Mouse (Mus musculus) T-helper 17 cell (primary cell): ENCODE data around the gene Cops9.

ENCODE experiments used
- in situ Hi-C, 2 experiments: fragments of 300-600 bp; cut with MboI, MseI; formaldehyde crosslinking; loops; 1 replicate in 1 of 2; 2 replicates in 1 of 2; pipeline ENCODE4 v1.15.1; 2025; ENCODE audit warnings: high pct_unique_total_duplicates in 2 of 2

Cops9 gene

DNA sequence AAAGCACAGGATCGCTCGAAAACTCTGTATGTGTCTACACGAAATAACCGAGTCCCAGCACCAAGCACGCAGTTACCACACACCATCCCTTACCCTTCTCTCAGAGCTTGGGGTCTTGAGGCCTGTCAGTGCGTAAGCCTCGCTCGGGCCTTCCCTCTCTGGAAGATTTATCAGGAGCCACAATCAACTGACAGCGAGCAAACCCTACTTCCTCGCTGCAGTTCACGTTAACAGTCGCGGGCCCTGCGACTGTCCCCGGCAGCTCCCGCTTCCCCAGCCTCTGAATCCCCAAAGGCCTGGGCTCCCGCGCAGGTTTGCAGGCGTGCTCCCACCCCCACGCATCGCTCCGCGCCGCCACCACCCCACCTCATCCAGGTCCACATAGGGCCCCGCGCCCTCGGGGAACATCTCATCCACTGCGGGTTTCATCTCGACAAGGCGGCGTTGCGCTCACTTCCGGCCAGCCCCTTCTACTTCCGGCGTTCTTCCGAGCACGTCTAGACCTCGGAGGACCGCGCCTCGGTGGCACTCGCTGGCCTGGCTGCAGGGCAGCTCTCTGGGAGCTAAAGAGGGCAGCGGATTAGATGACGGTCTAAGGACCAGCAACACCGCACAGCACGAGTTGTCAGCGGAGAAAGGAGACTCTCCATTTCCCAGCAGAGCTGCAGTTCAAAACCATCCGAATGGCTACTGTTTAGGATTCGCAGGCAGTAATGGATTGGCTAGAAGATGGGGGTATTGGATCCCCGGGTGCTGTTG lies at the start of gene Cops9:
Cops9 (minus strand) TSS at position 472 of the 759 bp plus-strand sequence.
- in situ Hi-C loops, result loop anchor here in 1 of 2 experiments (5.0 to 25.0 kb wide), 4 partner anchors 191 to 1229 kb away; partner anchors contain the start of genes Farp2, Gpc1 and Hes6

DNA sequence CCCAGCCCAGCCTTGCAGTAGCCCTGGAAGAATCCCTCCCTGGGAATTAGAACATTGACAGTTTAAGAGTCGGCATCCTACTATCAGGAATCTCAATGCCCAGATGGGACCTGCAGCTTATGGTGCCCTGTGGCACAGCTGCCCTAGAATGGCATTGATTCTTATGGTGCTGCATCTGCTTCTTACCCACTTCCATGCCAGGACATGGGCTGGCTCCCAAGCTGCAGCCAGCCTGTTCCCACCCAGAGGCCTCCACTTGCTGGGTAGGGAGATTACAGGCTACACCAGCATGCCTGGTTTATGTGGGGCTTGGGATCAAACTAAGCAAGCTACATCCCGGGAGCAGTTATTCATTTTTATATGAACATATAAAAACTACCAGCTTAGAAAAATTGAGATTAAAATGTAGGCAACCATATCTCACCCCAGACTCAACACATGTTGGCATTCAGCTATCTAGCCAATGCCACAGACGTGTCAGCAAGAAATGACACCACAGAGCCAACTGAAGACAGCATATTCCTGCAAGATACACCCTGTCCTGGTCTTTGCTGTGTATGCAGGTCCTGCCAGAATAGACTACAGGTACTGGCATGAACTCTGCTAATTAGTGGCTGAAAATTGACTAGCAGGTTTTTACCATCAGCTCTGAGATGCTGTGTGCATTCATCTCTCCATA lies 49.5 kb upstream of the Cops9 start:
- in situ Hi-C loops, result no loop called here

DNA sequence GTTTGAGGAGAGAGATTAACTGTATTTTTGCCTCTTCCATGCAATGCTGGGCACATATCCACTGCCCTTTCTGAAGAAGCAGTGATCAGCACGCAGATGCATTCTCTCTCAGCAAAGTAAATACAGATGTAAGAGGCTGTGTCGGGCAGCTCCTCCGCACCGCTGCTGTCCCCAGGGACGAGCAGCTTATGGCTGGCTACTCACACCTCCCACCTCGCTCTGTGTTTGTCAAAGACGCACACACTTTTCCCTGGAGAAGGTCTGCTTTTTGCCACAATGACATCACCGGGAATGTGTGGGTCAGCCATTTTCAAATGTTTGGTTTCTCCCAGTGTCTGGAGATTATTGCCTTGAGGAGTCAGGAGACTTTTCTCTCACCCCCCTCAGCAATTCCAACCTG lies 45.2 kb upstream of the Cops9 start:
- in situ Hi-C loops, result no loop called here

DNA sequence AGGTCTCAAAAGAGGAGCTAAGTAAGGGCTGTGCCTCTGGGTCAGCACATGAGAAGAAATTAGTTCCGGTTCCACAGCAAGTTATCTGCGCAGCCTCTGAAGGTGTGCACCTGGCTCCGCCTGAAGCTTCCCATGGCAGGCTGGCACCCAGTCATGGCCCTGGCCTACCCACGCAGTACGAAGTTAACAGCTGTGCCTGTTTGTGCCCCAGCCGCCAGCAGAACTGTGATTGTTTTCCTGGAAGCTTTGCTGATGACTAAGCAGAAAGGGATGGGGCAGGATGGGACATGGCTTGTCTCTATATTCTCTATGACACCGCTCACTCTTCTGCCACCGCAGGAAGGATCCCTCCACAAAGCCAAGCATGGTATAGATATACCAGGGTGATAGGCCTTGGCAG lies 41.4 kb upstream of the Cops9 start:
- in situ Hi-C loops, result no loop called here

DNA sequence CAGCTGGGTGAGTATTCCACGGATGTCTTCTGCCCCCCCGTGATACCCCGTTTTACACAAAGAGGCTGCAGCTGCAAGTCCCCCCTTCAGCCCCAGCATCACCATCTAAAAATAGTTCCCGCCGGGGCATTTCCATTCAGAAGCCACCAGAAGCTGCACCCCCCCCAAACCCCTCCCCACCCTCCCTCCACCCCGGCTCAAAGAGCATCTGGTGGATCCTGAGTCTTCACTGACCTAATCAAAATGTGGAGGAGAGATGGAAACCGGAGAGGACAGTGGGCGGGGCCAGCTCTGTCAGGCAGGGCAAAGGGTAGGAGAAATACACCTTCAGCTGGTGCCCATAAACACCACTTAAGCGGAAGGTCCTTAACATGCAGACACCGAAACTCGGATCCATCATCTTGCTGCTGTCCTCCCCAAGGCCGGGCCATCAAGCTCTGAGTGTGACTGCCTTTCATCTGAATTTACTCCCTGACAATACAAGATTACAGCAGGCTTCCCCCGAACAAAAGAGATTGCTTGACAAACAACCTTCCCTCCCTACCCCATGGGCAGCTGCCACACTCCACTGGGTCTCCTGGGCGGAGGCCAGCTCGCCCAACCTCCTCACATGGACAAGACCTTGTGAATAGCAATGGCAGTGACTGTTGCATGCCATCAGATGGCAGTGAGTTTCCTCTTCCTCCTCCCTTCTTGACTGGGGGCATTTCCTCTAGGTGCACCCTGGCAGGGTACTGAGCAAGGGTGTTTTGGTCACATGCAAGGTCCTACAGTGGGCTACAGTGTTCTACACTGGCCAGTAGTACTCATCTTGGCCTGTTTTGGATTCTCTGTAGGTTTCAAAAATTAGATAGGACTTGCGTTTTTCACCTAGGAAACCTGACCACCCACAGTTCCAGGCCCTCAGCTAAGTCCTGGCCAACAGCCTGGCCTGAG lies 39.2 kb upstream of the Cops9 start:
- in situ Hi-C loops, result no loop called here

DNA sequence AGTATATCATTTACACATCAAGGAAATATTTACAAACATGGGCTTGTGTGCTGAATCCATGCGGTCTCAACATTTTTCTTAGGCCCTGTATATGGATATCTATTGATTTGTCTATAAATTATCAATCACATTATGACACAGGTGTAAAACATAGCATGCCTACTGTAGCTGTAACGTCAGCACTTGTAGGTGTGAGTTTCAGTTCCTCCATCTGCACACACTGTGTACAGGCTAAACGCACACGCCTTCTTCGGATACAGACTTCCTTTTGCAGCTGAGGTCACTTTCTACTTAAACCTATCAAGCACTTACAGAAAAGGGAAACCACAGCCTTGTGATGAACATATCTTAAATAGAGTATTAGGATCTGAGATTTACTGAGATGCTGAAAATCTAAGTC lies 37.0 kb upstream of the Cops9 start:
- in situ Hi-C loops, result no loop called here

DNA sequence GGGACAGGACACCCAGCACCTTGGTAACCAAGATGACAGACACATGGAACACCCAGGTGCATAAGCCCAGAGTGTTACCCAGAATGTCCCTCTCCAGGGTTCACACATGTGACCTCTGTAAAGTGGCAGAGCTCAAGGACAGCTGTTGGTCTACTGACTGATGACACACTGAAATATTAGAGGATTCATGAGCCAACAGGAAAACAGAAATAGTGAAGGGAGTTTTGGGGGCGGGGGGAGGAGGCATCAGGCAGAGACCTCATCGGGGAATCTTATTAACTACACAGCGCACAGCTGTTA lies 34.8 kb upstream of the Cops9 start:
- in situ Hi-C loops, result no loop called here

DNA sequence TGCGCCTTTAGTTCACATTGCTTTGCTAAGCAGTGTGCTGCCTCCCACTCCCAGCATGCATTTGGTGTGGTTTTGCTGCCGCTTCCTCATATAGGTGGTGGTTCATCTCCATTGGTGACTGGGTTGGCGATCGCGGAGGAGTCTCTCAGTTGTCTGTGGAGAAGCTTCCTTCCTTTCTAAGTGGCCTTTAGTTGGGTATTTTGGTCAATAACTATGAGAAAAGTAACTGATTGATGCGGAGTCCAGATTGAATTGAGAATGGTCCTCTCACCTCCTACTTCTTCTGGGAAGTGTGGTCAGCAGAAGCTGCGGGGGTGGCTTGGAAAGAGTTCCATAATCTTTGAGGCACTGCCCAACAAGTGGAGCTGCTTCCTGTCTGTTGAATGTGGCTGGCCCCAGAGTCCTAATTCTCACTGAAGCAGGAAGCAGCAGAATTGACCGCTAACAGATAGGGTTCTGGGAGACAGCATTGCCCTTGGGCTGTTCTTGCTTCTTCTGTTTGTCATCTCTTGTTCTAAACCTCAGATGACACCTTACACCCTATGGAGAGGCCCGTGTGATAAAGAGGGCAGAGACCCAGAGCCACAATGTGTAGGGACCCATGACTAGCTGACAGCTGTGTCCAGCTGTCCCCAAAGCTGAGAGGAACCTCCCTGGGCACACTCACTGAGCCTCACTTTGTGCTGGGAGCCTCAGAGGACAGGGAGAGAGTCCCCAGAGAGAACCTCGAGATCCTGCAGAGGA lies 34.3 kb upstream of the Cops9 start:
- in situ Hi-C loops, result no loop called here

DNA sequence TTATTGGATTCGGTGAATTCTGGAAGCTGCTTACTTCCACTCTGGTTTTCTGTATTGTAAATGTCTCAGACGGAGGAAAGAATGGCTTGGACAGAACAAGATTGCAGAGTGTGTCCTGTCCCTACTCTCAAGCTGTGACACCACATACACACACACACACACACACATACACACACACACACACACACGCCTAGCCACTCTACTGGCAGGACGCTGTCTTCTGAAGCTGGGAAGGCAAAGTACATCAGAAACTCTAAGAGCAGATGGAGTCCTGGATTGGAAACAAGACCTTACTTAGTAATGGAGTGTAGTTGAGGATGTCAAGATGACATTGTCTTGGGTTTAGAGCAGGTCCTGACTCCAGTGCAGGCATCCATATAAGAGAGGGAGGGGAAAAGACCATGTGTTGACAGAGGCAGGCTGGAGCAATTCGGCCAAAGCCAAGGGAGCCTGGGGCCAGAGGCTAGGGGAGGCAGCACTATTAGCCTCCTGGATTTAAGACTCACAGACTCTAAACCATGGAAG lies 31.5 kb upstream of the Cops9 start:
- in situ Hi-C loops, result no loop called here

DNA sequence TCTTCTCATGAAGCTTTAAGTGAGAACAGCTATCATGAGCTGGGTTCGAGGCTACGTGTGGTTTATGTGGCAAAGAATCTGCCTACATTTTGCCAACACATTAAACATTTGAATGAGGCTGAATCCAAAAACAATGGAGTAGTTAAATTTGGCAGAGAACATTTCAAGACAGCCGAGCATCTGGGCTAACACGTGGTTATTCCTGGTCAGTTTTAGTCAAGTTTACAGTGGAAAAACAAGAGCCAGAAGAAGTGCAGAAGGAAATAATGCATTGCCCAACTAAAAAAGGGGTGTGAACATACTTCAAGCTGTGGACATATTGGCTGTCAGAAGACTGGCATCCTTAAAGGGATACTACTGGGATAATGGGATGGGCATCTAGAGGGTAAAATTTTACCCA lies 29.5 kb upstream of the Cops9 start:
- in situ Hi-C loops, result no loop called here

DNA sequence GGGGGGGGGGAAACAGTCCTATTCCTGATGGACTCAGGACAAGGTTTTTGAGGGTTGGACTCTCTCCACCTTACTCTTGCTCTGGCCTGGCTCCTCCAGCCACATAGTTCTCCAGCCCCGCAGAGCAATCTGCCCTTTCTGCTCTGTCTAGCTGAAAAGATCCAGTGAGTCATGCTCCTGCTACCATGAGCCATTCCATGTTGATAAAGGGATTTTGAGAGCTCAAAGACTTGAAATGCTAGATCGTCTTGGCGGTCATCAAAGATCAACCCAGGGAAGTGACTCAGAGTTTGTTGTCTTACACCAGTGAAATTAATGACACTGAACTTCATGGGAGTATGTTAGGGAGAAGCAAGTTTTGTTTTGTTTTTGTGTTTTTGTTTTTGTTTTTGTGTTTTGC lies 27.6 kb upstream of the Cops9 start:
- in situ Hi-C loops, result loop anchor here in 1 of 2 experiments (10.0 kb wide), 1 partner anchor 795 kb away; no protein-coding TSS in a partner anchor

DNA sequence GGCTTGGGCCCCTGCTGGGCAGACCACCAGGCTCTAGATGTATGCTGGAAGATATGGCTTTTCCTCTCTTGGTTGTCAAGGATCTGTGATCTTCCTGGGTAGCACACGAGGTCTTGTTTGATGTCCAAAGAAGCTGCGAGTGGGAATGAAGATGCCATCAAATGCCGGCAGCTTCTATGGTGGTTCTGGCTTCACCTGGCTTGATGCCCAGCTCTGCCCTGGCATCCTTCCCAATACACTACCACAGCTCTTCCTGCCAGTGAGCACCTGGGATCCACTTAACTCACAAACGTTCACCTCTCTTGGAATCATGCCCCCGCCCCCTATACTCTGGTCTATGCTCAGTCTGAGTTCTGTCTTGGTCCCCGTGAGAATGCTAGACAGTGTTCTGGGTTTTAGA lies 25.3 kb upstream of the Cops9 start:
- in situ Hi-C loops, result loop anchor here in 1 of 2 experiments (10.0 kb wide), 1 partner anchor 798 kb away; no protein-coding TSS in a partner anchor

DNA sequence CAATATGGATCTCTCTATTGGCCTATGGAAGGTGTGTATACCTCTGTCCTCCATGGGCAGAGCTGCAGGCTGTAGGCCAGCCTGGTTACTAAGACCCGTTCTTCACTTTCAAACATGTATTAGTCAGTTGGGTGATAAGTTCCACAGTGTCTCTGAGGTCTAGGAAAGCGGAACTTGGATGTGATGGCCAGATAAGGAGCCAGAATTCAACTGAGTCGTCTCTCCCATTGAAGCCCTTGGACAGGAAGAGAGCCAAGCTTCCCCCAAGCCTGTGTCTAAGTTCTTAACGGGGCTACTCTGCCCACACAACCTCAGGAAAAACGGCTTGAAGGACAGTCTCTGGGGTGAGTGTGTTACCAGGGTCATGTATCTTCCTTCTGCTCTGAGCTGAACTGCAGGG lies 17.6 kb upstream of the Cops9 start:
- in situ Hi-C loops, result no loop called here

DNA sequence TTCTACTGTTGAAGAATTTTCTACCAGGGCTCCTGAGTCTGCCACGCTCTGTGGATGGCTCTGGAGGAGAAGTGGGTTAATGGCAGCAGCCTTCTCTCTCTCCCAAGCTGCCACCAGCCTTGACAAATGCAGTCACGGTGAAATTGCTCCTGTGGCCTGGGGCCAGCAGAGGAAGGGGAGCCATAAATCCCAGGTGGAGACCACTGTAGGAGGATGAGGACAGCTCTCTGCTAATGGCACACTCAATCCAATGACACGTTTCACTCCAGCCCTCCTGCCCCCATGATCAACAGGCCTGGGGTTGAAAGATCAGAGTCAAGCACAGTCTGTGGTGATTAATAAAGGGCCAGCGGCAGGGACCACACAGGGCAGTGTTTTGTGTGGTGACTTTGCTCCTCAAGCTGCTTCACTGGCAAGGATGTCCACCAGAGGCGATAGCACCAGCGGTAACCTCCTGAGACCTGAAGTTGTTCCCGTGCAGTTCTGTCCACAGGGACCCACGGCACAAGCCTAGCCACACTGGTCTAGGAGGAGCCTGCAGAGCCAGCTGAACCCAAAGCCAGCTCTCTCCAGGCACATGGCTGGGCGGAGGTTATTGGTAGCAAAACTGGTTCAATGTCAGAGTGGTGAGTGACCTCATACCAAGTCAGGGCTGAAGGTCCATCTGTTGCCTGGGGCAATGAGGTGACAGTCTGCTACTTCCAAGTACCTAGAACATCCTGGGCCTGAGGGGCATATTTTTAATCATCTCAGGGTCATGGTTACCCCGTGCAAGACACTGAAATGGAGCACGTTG lies 15.4 kb upstream of the Cops9 start:
- in situ Hi-C loops, result no loop called here

DNA sequence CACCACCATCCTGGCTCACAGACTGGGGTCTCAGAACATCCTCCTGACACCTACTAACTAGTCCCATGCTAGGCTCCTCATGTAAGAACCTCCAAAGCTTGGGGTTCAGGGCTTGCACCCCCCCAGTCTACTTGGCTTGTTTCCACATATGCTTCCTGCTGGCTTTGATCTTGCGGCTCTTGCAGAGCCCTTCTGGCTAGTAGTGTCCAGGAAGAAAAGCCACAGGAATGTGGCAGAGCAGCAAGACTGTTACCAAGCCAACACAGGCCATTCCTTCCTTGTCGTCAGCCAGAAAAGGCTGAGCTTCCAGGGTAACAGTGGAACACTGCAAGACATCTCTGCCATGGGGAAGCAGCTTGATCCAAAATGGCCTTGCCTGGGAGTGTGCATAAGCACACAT lies 12.9 kb upstream of the Cops9 start:
- in situ Hi-C loops, result no loop called here

DNA sequence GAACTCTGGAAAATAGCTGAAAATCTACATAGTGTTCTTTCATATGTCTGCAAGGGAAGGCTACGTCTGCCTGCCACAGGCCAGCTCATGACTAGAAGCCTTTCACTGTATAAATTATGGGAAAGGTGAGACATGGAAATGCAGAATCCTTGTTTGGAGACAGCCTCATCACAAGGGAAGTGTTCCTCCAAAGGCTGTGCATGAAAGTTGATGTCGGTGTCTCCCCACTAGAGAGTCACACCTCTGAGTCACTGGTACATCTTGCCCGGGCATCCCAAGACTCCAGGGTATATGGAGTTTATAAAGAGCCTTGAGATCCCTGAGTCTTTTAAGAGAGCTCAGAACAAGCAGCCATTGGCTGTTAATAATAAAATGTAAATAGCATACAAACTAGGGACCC lies 11.4 kb upstream of the Cops9 start:
- in situ Hi-C loops, result no loop called here

DNA sequence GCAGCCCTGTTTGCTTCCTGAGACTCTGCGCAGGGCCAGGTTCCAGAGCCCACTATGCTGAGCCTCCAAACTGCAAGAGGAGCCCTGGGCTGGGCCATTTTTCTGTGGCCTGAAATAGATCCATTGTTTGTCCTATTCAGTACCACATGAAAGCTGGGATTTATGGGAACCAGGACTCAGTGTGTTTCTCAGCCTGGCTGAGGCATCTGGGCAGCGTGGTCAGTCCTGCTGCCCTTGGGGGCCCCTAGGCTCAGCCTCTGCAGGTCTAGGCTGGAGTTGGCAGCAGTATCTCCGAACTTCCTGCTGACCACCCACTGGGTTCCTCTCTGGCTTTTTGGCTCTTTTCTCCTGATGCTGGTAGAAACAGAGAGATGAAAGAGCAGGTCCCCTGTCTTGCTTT lies 9.7 kb upstream of the Cops9 start:
- in situ Hi-C loops, result no loop called here

DNA sequence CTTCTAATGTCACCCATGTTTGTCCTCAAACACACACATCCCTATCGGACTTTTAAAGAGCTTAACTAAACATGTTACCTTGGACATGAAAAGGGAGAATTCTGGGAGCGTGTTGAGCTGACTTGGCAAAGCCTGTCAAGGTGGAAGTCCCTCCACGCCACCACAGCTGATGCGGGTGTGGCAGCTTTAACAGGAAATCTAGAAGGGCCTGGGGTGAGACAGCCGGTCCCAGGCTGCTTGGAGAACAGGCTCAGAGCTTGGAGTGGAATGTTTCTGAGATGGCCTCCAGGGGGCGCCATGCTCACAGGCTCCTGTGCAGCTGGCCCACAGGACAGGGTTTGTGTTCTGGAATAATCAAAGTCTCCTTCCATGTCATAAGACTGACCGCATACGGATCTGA lies 6.9 kb upstream of the Cops9 start, which contains the start of gene Otos:
Otos (minus strand) TSS at position 169 of the 400 bp plus-strand sequence.
- in situ Hi-C loops, result loop anchor here in 1 of 2 experiments (10.0 to 25.0 kb wide), 3 partner anchors 574 to 1236 kb away; partner anchors contain the start of genes Farp2 and Hes6

DNA sequence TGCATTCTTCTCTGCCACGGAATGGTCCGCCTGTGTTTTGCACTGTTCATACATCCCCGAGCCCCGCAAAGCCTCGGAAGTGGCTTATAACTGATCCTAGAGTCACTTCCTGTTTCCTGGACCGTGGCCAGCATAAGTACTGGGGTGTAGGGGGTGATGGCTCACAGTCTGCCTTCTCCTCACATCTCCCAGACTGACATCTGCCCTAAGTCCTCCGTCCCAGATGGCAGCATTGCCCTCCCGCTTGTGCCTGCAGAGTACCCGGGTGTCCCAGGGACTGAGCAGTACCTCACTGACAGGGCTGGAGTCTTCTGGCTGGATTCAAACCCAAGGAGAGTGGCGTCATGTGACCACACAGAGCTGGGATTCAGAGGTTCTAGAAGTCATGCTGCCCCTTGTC lies 6.4 kb upstream of the Cops9 start:
- in situ Hi-C loops, result loop anchor here in 1 of 2 experiments (10.0 to 25.0 kb wide), 3 partner anchors 573 to 1236 kb away; partner anchors contain the start of genes Farp2 and Hes6

DNA sequence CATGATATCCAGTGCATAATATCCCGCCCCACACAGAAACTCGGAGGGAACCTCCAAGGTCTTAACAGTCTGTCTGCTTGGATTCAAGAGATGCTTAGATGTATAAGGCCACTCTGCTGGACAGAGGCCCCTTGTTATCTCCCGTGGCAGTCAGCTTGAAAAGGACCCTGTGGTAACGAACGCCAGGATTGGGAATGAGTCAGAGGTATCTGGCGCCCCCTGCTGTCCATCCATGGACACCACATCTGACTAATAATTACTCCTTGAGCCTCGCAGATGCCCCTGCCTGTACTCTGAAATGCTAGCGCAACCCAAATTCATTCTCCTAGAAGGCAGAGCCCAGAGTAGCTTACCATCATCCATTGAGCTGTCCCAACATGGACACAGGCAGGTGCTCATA lies 6.0 kb upstream of the Cops9 start:
- in situ Hi-C loops, result loop anchor here in 1 of 2 experiments (10.0 to 25.0 kb wide), 3 partner anchors 573 to 1235 kb away; partner anchors contain the start of genes Farp2 and Hes6
